ENCODE assay signal across 18 mouse cellular contexts in the genomic region with DNA sequence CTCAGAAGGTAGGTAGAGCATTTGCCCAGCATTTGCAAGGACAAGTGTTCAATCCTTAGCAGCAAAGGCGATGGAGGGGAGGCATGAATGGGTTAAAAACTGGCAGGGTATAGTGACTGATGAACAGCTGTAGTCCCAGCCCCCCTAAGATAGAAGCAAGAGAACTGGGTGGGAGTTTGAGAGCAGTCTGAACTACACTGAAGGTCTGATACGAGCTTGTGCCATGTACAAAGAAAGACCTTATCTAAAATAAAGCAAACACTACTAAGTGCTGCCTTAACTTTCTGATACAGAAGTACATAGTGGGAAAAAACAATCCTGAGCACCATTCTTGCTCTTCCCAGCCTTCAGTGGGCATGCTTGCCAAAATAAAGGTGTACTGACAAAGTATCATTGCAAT. TPM values are rescaled to one million over a fixed set of nuclear protein-coding genes. Genes with fewer than 3 reads are reported as not detected.
"Had no signal": no experiment of that assay in that cellular context is flagged by ENCODE, and none has a peak within 500 bp of the region (broad histone marks: within the 10 kb centered on the region; RNA-seq: fewer than 3 reads in every experiment).

No protein-coding gene starts in this region.

- H3K36me3 ChIP-seq: lung, embryonic 15.5 days; midbrain, embryonic 13.5 days; midbrain, embryonic 15.5 days; neural tube, embryonic 12.5 days had no signal

- ATAC-seq: lung, postnatal 0 days; midbrain, embryonic 13.5 days; midbrain, embryonic 15.5 days had no signal

- H3K4me2 ChIP-seq: lung, embryonic 15.5 days; midbrain, embryonic 11.5 days; midbrain, embryonic 13.5 days; midbrain, embryonic 15.5 days; neural tube, embryonic 12.5 days had no signal

- H3K9me3 ChIP-seq: lung, embryonic 15.5 days; megakaryocyte, embryonic 14.5 days; midbrain, embryonic 13.5 days; midbrain, embryonic 15.5 days; neural tube, embryonic 12.5 days had no signal

- H3K9ac ChIP-seq: liver, embryonic 14.5 days; lung, embryonic 15.5 days; midbrain, embryonic 13.5 days; midbrain, embryonic 15.5 days; neural tube, embryonic 12.5 days had no signal

- H3K27me3 ChIP-seq: lung, embryonic 15.5 days; megakaryocyte, embryonic 14.5 days; midbrain, embryonic 13.5 days; midbrain, embryonic 15.5 days; neural tube, embryonic 12.5 days had no signal

- H3K27ac ChIP-seq: liver, embryonic 14.5 days; lung, embryonic 15.5 days; macrophage; midbrain, embryonic 13.5 days; midbrain, embryonic 15.5 days; neural tube, embryonic 12.5 days had no signal

- H3K4me3 ChIP-seq: lung, embryonic 15.5 days; megakaryocyte, embryonic 14.5 days; midbrain, embryonic 13.5 days; midbrain, embryonic 15.5 days; neural tube, embryonic 12.5 days had no signal

- H3K4me1 ChIP-seq: midbrain, embryonic 13.5 days; midbrain, embryonic 15.5 days; neural tube, embryonic 12.5 days had no signal

- DNase-seq: lung, adult 2 months; lung, postnatal 14 days; lung, postnatal 36 days; right cerebral cortex, postnatal 14 days; thymus, adult 2 months; thymus, postnatal 25 days; thymus, postnatal 4 days had no signal

RNA-seq across cellular contexts. Expression of a gene that starts 20.1 kb away (rescaled TPM):
- total RNA-seq: monocyte, adult 5-6 weeks; neutrophil, adult 5-6 weeks had no signal
